20 mouse cellular contexts compared by ENCODE assay signal in the genomic region with DNA sequence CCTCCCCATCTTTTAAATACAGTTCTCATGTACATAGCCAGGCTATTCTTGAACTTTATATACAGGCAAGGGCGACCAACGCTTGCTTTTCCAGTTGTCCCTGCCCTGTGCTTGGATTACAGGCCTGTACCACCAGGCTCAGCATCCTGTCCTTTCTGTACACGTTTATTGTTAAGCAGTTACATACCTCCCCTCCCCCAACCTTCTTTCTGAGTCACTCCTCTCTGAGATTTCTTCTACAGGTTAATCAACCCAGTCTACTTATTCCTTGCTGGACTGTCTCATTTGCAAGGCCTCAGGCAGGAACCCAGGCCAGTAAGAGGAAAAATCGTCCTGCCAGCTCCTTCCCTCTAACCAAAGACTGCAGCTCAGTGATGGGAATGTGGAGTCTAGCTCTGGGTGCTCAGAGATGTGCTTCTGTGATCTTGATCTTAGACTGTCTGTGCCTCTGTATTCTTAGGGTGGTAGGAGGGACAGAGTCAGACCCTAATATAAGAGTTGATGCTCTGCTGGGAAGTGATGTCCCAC. TPM values are rescaled to one million over a fixed set of nuclear protein-coding genes. Genes with fewer than 3 reads are reported as not detected.
DNase-seq lines count a peak whose midpoint lies in the region; ATAC-seq and TF ChIP-seq lines count a peak whose summit lies in the region.
"Had no signal": no experiment of that assay in that cellular context is flagged by ENCODE, and none has a peak within 500 bp of the region (broad histone marks: within the 10 kb centered on the region; RNA-seq: fewer than 3 reads in every experiment).

No protein-coding gene starts in this region.

- no peak for TF ChIP-seq POLR2A in heart, adult 2 months (IDR thresholded peaks at IDR 0.05; ENCODE audit: insufficient read depth, low read depth, low read length)
- TF ChIP-seq POLR2A in CH12.LX (IDR thresholded peaks at IDR 0.05; ENCODE audit: low read depth, low read length): no peak

- peaks cover 49% of the 10 kb centered on the region for H3K4me1 ChIP-seq in heart, adult 2 months (ENCODE audit: control insufficient read depth, insufficient read depth, low read length)
- peaks cover 45% of the 10 kb centered on the region for H3K4me1 ChIP-seq in lung, embryonic 15.5 days
- peaks cover 74 to 97% of the 10 kb centered on the region in 2 experiments for H3K4me1 ChIP-seq in CH12.LX (ENCODE audit: control insufficient read depth in 1 of 2, insufficient read depth in 2 of 2)
- H3K4me1 ChIP-seq in intestine, postnatal 0 days (replicated peaks; ENCODE audit: control insufficient read depth, insufficient read depth, low read length): peaks cover 5% of the 10 kb centered on the region

- ATAC-seq in lung, embryonic 15.5 days (ENCODE audit: borderline replicate concordance, extremely low read depth, low FRiP score, low TSS enrichment): no peak
- ATAC-seq in intestine, postnatal 0 days: no peak
- ATAC-seq: forebrain, embryonic 14.5 days; liver, embryonic 12.5 days had no signal

- no peaks in the 10 kb centered on the region for H3K79me2 ChIP-seq in heart, adult 2 months (replicated peaks; ENCODE audit: control insufficient read depth, insufficient read depth, low read length)
- H3K79me2 ChIP-seq in CH12.LX (replicated peaks; ENCODE audit: control insufficient read depth, extremely low read depth, insufficient read depth, poor library complexity, severe bottlenecking): no peaks in the 10 kb centered on the region

- WGBS in heart, adult 2 months: 51% methylated on average over 4 of the region's 4 CpGs
- WGBS in lung, embryonic 15.5 days: 61% methylated on average over 4 of the region's 4 CpGs
- whole genome bisulfite sequencing in intestine, postnatal 0 days: 70% methylated on average over 4 of the region's 4 CpGs

- no peak overlapping the region for H3K4me3 ChIP-seq in heart, adult 2 months
- no peak overlapping the region for H3K4me3 ChIP-seq in lung, embryonic 15.5 days
- H3K4me3 ChIP-seq in CH12.LX (replicated peaks in 1 of 3; ENCODE audit: low read depth in 2 of 3, low read length in 2 of 3, poor library complexity in 1 of 3): no peak overlapping the region
- no peak overlapping the region for H3K4me3 ChIP-seq in intestine, postnatal 0 days (ENCODE audit: low read depth, low read length)
- H3K4me3 ChIP-seq: erythroblast, embryonic 14.5 days; hindbrain, embryonic 13.5 days; limb, embryonic 12.5 days; liver, embryonic 12.5 days had no signal

- TF ChIP-seq RAD21 in CH12.LX (IDR thresholded peaks at IDR 0.05; ENCODE audit: low read depth, low read length): no peak

- no peak for TF ChIP-seq CTCF in heart, adult 2 months (IDR thresholded peaks at IDR 0.05)
- no peak for TF ChIP-seq CTCF in CH12.LX (conservative IDR thresholded peaks at IDR 0.05 in 1 of 2, IDR thresholded peaks at IDR 0.05 in 1 of 2; ENCODE audit: low read depth in 2 of 2, low read length in 2 of 2)
- no peak for TF ChIP-seq CTCF in intestine, postnatal 0 days (IDR thresholded peaks at IDR 0.05; ENCODE audit: low read depth)

- no peak for TF ChIP-seq EP300 in heart, adult 2 months (IDR thresholded peaks at IDR 0.05; ENCODE audit: insufficient read depth, low read depth, low read length)
- TF ChIP-seq EP300 in CH12.LX (IDR thresholded peaks at IDR 0.05; ENCODE audit: low read length): no peak

- no peaks in the 10 kb centered on the region for H3K27me3 ChIP-seq in heart, adult 2 months (ENCODE audit: control insufficient read depth, insufficient read depth, low read length)
- H3K27me3 ChIP-seq in lung, embryonic 15.5 days: no peaks in the 10 kb centered on the region
- no peaks in the 10 kb centered on the region for H3K27me3 ChIP-seq in CH12.LX (replicated peaks)
- no peaks in the 10 kb centered on the region for H3K27me3 ChIP-seq in intestine, postnatal 0 days (replicated peaks; ENCODE audit: control insufficient read depth, insufficient read depth, low read length)
- H3K27me3 ChIP-seq: hindbrain, embryonic 13.5 days; limb, embryonic 12.5 days; liver, embryonic 12.5 days had no signal

- no peak overlapping the region for H3K9ac ChIP-seq in heart, adult 2 months (ENCODE audit: low read depth, low read length)
- H3K9ac ChIP-seq in lung, embryonic 15.5 days: no peak overlapping the region
- H3K9ac ChIP-seq in CH12.LX (ENCODE audit: insufficient read depth, low read depth): no peak overlapping the region
- no peak overlapping the region for H3K9ac ChIP-seq in intestine, postnatal 0 days (ENCODE audit: low read depth, low read length)
- H3K9ac ChIP-seq: hindbrain, embryonic 13.5 days; limb, embryonic 12.5 days; liver, embryonic 12.5 days had no signal

- peaks cover 54% of the 10 kb centered on the region for H3K36me3 ChIP-seq in heart, adult 2 months (ENCODE audit: control insufficient read depth, insufficient read depth, low read length)
- H3K36me3 ChIP-seq in lung, embryonic 15.5 days: no peaks in the 10 kb centered on the region
- peaks cover 0 to 16% of the 10 kb centered on the region in 2 experiments for H3K36me3 ChIP-seq in CH12.LX (replicated peaks in 1 of 2; ENCODE audit: control insufficient read depth in 1 of 2, insufficient read depth in 1 of 2, low read length in 1 of 2)
- no peaks in the 10 kb centered on the region for H3K36me3 ChIP-seq in intestine, postnatal 0 days (ENCODE audit: control insufficient read depth, insufficient read depth)
- H3K36me3 ChIP-seq: G1E; hindbrain, embryonic 13.5 days; limb, embryonic 12.5 days; liver, embryonic 12.5 days had no signal

- intact Hi-C loops in heart, adult 2 months (cut with DNase I): no loop called here

- dilution Hi-C loops in CH12.LX (cut with MboI; ENCODE audit: extremely low pct_ligation_motif_present, extremely low pct_unique_long_range_greater_than_20kb, low sequenced_read_pairs): no loop called here

- DNase-seq in heart, adult 2 months: no peak
- no peak for DNase-seq in heart, adult 18-20 months
- DNase-seq in lung, postnatal 25 days (ENCODE audit: low spot score): no peak
- DNase-seq in 3T3-L1 (ENCODE audit: low read depth, low spot score) (peak; percentile 45), CH12.LX (ENCODE audit: extremely low read depth) (no peak)
- no peak for DNase-seq in cerebellum, postnatal 4 days (ENCODE audit: low spot score in 2 of 2)
- DNase-seq: B cell, adult 2 months; cerebellum, adult 2 months; kidney, adult 11 months; lung, adult 2 months; lung, postnatal 4 days had no signal

- H3K9me3 ChIP-seq in lung, embryonic 15.5 days: no peaks in the 10 kb centered on the region
- no peaks in the 10 kb centered on the region for H3K9me3 ChIP-seq in CH12.LX (replicated peaks; ENCODE audit: low read length)
- H3K9me3 ChIP-seq in intestine, postnatal 0 days (ENCODE audit: control insufficient read depth): no peaks in the 10 kb centered on the region
- H3K9me3 ChIP-seq: G1E; hindbrain, embryonic 13.5 days; limb, embryonic 12.5 days; liver, embryonic 12.5 days had no signal

- no peak overlapping the region for H3K4me2 ChIP-seq in lung, embryonic 15.5 days
- no peak overlapping the region for H3K4me2 ChIP-seq in CH12.LX (ENCODE audit: insufficient read depth, low read depth, poor library complexity, severe bottlenecking)
- no peak overlapping the region for H3K4me2 ChIP-seq in intestine, postnatal 0 days (replicated peaks; ENCODE audit: low read depth)
- H3K4me2 ChIP-seq: hindbrain, embryonic 13.5 days; limb, embryonic 12.5 days; liver, embryonic 12.5 days had no signal

- in situ Hi-C loops in CH12.LX (cut with MboI; ENCODE audit: low pct_ligation_motif_present, low pct_unique_long_range_greater_than_20kb, low sequenced_read_pairs): loop anchor here (5.0 kb wide), 1 partner anchor 81 kb away; the partner anchor contains the start of genes Milr1 and Pecam1

- H3K27ac ChIP-seq in heart, adult 2 months: peak overlapping the region; percentile 40
- peak overlapping the region; percentile 2; the same call in 1 of the 2 replicates for H3K27ac ChIP-seq in lung, embryonic 15.5 days
- H3K27ac ChIP-seq in CH12.LX (ENCODE audit: insufficient read depth, low read depth): peak overlapping the region; percentile 32; the same call in 1 of the 2 replicates
- no peak overlapping the region for H3K27ac ChIP-seq in intestine, postnatal 0 days (ENCODE audit: low read depth, low read length)
- H3K27ac ChIP-seq: hindbrain, embryonic 13.5 days; kidney, postnatal 0 days; limb, embryonic 12.5 days; liver, embryonic 12.5 days had no signal

TF ChIP-seq in CH12.LX, 34 proteins besides CTCF, POLR2A, EP300 and RAD21:
- TF ChIP-seq CHD2 (IDR thresholded peaks at IDR 0.05; ENCODE audit: low read length): peak; percentile 41; the same call in 1 of the 2 replicates
- TF ChIP-seq MAX (IDR thresholded peaks at IDR 0.05; ENCODE audit: low read length): no peak
- TF ChIP-seq ZMIZ1 (IDR thresholded peaks at IDR 0.05; ENCODE audit: low read depth, low read length): no peak
- no peak for TF ChIP-seq CHD1 (IDR thresholded peaks at IDR 0.05; ENCODE audit: low read depth, low read length)

RNA-seq across cellular contexts. Expression of gene Tex2, which starts 57.8 kb away (rescaled TPM):
- total RNA-seq in heart, adult 2 months (2021): 10 to 100 TPM; 42.5 to 46.8 TPM
- 17.2 and 27.1 TPM in 2 replicates for polyA plus RNA-seq in heart, adult 2 months (2012; rRNA removed)
- 10 to 100 TPM; 41.5 to 42.0 TPM for total RNA-seq in heart, adult 18-20 months (2021)
- 9.7 and 9.8 TPM in 2 replicates for polyA plus RNA-seq in lung, embryonic 15.5 days (2015; fragmentation: Nextera tagmentation; extraction: Ambion mirVana)
- total RNA-seq in CH12.LX (2012; rRNA removed) (5.0 and 6.2 TPM in 2 replicates), CH12.LX (2014; rRNA removed) (3.9 and 4.5 TPM in 2 replicates)
- 3.9 and 4.0 TPM in 2 replicates for polyA plus RNA-seq in CH12.LX (2012; ENCODE audit: insufficient read length, low read depth)
- polyA plus RNA-seq in intestine, postnatal 0 days (2015; fragmentation: Nextera tagmentation; extraction: Ambion mirVana): 17.1 and 19.3 TPM in 2 replicates
